Mouse (Mus musculus) heart, embryonic 15.5 days (tissue): ENCODE data around the gene Ppdpf. TPM values are rescaled to one million over a fixed set of nuclear protein-coding genes. Genes with fewer than 3 reads are reported as not detected.
A peak's percentile ranks its signal among the peaks of the same experiment; 100 is the strongest.

Experiments
- ATAC-seq: fragments of 200-750 bp; cut with Nextera tagmentation; replicated peaks from 2 replicates; pipeline ENCODE4 v1.8.0; 2017; ENCODE audit warnings: low read depth, moderate TSS enrichment; ENCODE audit not compliant: insufficient number of reproducible peaks, insufficient read depth, low FRiP score
- H3K27ac ChIP-seq: fragments of 300-500 bp; sonication (generic); 2 replicates; pipeline ENCODE4 v1.5.1; 2015; ENCODE audit warnings: mild to moderate bottlenecking, inconsistent platforms
- H3K27me3 ChIP-seq: fragments of 300-500 bp; sonication (generic); 2 replicates; pipeline ENCODE4 v1.6.1; 2015; ENCODE audit warnings: inconsistent platforms
- H3K36me3 ChIP-seq: fragments of 300-500 bp; sonication (generic); 2 replicates; pipeline ENCODE4 v1.6.1; 2015; ENCODE audit warnings: mild to moderate bottlenecking, inconsistent platforms
- H3K4me1 ChIP-seq: fragments of 300-500 bp; sonication (generic); replicated peaks from 2 replicates; pipeline ENCODE4 v1.6.1; 2015; ENCODE audit warnings: inconsistent platforms
- H3K4me2 ChIP-seq: fragments of 300-500 bp; sonication (generic); 2 replicates; pipeline ENCODE4 v1.6.1; 2015; ENCODE audit warnings: inconsistent platforms, mild to moderate bottlenecking, moderate library complexity
- H3K4me3 ChIP-seq: fragments of 300-500 bp; sonication (generic); 2 replicates; pipeline ENCODE4 v1.5.1; 2015; ENCODE audit warnings: mild to moderate bottlenecking, inconsistent platforms
- H3K9ac ChIP-seq: fragments of 300-500 bp; sonication (generic); 2 replicates; pipeline ENCODE4 v1.6.1; 2015; ENCODE audit warnings: mild to moderate bottlenecking, inconsistent platforms
- H3K9me3 ChIP-seq: fragments of 300-500 bp; sonication (generic); replicated peaks from 2 replicates; pipeline ENCODE4 v1.6.1; 2016; ENCODE audit warnings: inconsistent platforms
- WGBS: fragments of 180-500 bp; shearing (Covaris S2); methylation state at CpG from one replicate; pipeline ENCODE4 v1.1.7; 2015; ENCODE audit warnings: mixed read lengths; 5-methylcytosine and 5-hydroxymethylcytosine counted together
- polyA plus RNA-seq: library from polyadenylated mRNA; unstranded; fragments of >200 nt; fragmentation: Nextera tagmentation; extraction: Ambion mirVana; gene quantifications from 2 replicates; pipeline ENCODE4 v1.2.1, GENCODE M21; 2015

The Ppdpf gene
- polyA plus RNA-seq, result 146 and 165 TPM in 2 replicates

GRCm38 (mm10) chr2:181187121-181188000 is at the start of gene Ppdpf:
Gene Ppdpf (plus strand): TSS chr2:181187247.
- no peaks in the 10 kb centered on the region for H3K36me3 ChIP-seq
- H3K4me3 ChIP-seq, result peak within 1 kb of the TSS; percentile 75
- H3K9ac ChIP-seq, result peak within 1 kb of the TSS; percentile 75
- no peaks in the 10 kb centered on the region for H3K27me3 ChIP-seq
- H3K27ac ChIP-seq, result peak within 1 kb of the TSS; percentile 92
- ATAC-seq, result peak; percentile 95
- under 1% methylated on average over 64 of the region's 64 CpGs for WGBS
- H3K9me3 ChIP-seq, result no peaks in the 10 kb centered on the region
- H3K4me1 ChIP-seq, result peaks cover 8% of the 10 kb centered on the region
- peak within 1 kb of the TSS; percentile 95 for H3K4me2 ChIP-seq

- Histone ChIP-seq H3K9me3 (no peaks in the 10 kb centered on the region), H3K27me3 (peaks cover 78% of the 10 kb centered on the region)
- 73% methylated on average over 5 of the region's 5 CpGs for WGBS
Measured at GRCm38 (mm10) chr2:181139641-181140193, 47.3 kb upstream of the Ppdpf start.

DNA sequence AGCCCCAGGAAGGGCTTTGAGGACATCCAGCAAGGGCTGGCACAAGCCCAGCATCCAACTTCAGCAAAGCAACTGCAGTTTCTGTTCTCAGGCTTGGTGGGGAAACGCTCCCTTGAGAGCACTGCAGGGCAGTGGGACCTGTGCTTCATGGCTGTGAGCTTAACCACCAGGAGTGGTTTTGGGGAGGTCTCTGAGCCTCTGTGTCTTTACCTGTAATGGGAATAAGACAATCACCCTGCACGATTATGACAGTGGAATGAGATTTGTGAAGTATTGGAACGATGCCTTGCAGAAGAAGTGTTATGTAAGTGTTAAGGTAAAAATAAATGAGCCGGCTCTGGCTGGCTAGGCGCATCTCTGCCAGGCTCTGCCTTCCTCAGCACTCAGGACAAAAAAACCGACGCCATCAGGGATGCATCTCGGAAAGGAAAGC is 44.3 kb upstream of the Ppdpf start:
- H3K9ac ChIP-seq, result no peak overlapping the region
- no peaks in the 10 kb centered on the region for H3K36me3 ChIP-seq
- no peak overlapping the region for H3K4me2 ChIP-seq
- peaks cover 66% of the 10 kb centered on the region for H3K27me3 ChIP-seq
- ATAC-seq, result no peak
- no peaks in the 10 kb centered on the region for H3K9me3 ChIP-seq
- peaks cover 6% of the 10 kb centered on the region for H3K4me1 ChIP-seq
- H3K4me3 ChIP-seq, result no peak overlapping the region
- no peak overlapping the region for H3K27ac ChIP-seq
- WGBS, result 55% methylated on average over 8 of the region's 8 CpGs

More at GRCm38 (mm10) chr2:181139641-181140193, 47.3 kb upstream of the Ppdpf start:
- Histone ChIP-seq H3K27ac (no peak overlapping the region), H3K4me3 (no peak overlapping the region), H3K9ac (no peak overlapping the region), H3K36me3 (no peaks in the 10 kb centered on the region), H3K4me2 (no peak overlapping the region), H3K4me1 (peaks cover 5% of the 10 kb centered on the region)
- no peak for ATAC-seq

- Histone ChIP-seq H3K9ac (no peak overlapping the region), H3K27ac (no peak overlapping the region), H3K4me1 (peaks cover 15% of the 10 kb centered on the region), H3K4me2 (no peak overlapping the region), H3K4me3 (no peak overlapping the region), H3K27me3 (peaks cover 64% of the 10 kb centered on the region), H3K9me3 (no peaks in the 10 kb centered on the region), H3K36me3 (no peaks in the 10 kb centered on the region)
- WGBS, result 51% methylated on average over 2 of the region's 2 CpGs
- ATAC-seq, result no peak
Measured at GRCm38 (mm10) chr2:181143509-181144276, 43.4 kb upstream of the Ppdpf start.

DNA sequence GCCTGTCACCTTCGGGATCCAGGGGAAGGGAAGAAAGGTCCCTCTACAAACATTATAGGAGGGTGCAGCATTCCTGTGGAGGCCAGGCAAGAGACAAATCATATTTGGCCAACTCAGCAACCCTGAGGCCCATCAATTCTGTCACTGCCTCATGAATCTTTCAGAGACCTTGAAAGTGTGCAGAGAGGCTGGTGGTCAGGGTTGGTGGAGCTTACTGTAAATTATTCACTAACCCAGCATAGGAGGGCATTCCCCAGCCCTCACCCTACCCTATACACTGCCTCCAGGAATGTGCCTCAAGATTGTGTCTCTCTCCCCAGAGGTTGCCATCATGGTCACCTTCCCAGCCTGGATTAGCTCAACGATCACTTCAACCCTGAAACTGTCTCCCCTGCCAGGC is 42.4 kb upstream of the Ppdpf start:
- H3K4me3 ChIP-seq, result no peak overlapping the region
- no peak overlapping the region for H3K27ac ChIP-seq
- no peak for ATAC-seq
- peaks cover 66% of the 10 kb centered on the region for H3K27me3 ChIP-seq
- H3K9ac ChIP-seq, result no peak overlapping the region
- peaks cover 1% of the 10 kb centered on the region; the same call in 1 of the 2 replicates for H3K36me3 ChIP-seq
- H3K4me1 ChIP-seq, result peaks cover 17% of the 10 kb centered on the region
- WGBS, result 79% methylated on average over 2 of the region's 2 CpGs
- no peak overlapping the region for H3K4me2 ChIP-seq
- H3K9me3 ChIP-seq, result no peaks in the 10 kb centered on the region

DNA sequence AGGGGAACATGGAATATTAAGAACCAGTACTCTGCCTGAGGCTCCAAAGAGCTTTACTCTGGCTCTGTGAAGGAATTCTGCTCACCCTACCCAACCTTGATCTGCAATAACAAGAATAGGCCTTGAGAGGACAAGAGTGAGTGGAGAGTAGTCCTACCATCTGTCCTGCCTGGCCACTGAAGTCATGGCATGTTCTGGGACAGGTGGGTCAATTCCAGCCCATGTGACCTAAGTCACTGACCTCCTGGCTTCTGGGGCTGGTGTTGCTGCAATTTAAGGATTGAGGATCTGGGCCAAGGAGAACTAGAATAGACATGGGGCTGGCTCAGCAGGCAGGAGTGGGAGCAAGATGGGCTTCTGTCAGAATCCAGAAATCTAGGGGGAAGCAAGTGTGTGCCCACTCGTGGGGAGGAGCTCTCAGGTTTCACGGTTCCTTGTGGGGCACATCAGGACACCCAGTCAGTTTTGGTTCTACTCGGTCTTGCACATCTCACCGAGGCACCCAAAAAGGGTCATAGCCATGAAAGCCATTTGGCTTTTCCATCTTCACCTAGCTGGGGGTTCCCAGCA is 40.0 kb upstream of the Ppdpf start:
- no peak for ATAC-seq
- no peak overlapping the region for H3K9ac ChIP-seq
- H3K27me3 ChIP-seq, result peaks cover 51% of the 10 kb centered on the region
- peaks cover 16% of the 10 kb centered on the region; the same call in 1 of the 2 replicates for H3K36me3 ChIP-seq
- H3K9me3 ChIP-seq, result no peaks in the 10 kb centered on the region
- no peak overlapping the region for H3K27ac ChIP-seq
- H3K4me2 ChIP-seq, result peak overlapping the region; percentile 75
- WGBS, result 53% methylated on average over 4 of the region's 4 CpGs
- H3K4me3 ChIP-seq, result peak overlapping the region; percentile 46; the same call in 1 of the 2 replicates
- peaks cover 18% of the 10 kb centered on the region for H3K4me1 ChIP-seq

GRCm38 (mm10) chr2:181147546-181148317 is 39.3 kb upstream of the Ppdpf start:
- 7% methylated on average over 61 of the region's 61 CpGs for WGBS
- no peak overlapping the region for H3K9ac ChIP-seq

DNA sequence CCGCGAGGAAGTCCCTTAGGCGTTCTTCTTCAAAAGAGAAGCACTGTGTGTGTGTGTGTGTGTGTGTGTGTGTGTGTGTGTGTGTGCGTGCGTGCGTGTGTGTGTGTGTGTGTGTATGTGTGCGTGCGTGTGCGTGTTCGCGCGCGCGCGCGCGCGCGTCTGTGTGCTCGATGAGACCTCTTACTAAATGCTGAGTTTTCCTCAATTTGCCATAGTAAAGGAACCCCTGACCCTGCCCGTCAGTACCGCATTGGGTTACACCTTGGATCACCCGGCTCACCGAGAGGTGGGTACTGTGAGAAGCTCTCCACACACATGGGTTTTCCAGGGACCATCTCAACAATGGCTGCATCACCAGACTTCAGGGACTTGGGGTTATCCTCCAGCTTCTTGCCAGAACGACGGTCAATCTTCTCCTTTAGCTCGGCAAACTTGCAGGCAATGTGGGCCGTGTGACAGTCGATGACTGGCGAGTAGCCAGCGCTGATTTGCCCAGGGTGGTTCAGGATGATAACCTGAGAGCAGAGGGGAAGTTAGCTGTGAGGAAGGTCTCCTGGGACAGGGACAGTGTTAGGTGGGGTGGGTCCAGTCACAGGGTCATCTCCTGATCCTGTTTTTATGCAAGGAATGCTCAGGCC is 38.6 kb upstream of the Ppdpf start:
- 22% methylated on average over 31 of the region's 31 CpGs for WGBS
- H3K9me3 ChIP-seq, result no peaks in the 10 kb centered on the region
- peaks cover 23% of the 10 kb centered on the region for H3K4me1 ChIP-seq
- peaks cover 51% of the 10 kb centered on the region for H3K27me3 ChIP-seq
- H3K4me2 ChIP-seq, result peak overlapping the region; percentile 75
- no peak for ATAC-seq
- H3K9ac ChIP-seq, result no peak overlapping the region
- H3K36me3 ChIP-seq, result peaks cover 27% of the 10 kb centered on the region; the same call in 1 of the 2 replicates
- H3K4me3 ChIP-seq, result peak overlapping the region; percentile 46
- no peak overlapping the region for H3K27ac ChIP-seq

More at GRCm38 (mm10) chr2:181147546-181148317, 39.3 kb upstream of the Ppdpf start:
- no peak overlapping the region for H3K27ac ChIP-seq
- peaks cover 20% of the 10 kb centered on the region; the same call in 1 of the 2 replicates for H3K36me3 ChIP-seq
- H3K9me3 ChIP-seq, result no peaks in the 10 kb centered on the region
- H3K4me1 ChIP-seq, result peaks cover 18% of the 10 kb centered on the region
- ATAC-seq, result peak; percentile 50
- H3K27me3 ChIP-seq, result peaks cover 55% of the 10 kb centered on the region
- peak overlapping the region; percentile 46 for H3K4me3 ChIP-seq
- H3K4me2 ChIP-seq, result peak overlapping the region; percentile 75

- Histone ChIP-seq H3K4me3 (no peak overlapping the region), H3K4me1 (peaks cover 40% of the 10 kb centered on the region), H3K9me3 (no peaks in the 10 kb centered on the region), H3K9ac (no peak overlapping the region), H3K4me2 (no peak overlapping the region), H3K27ac (no peak overlapping the region), H3K36me3 (peaks cover 28% of the 10 kb centered on the region; the same call in 1 of the 2 replicates), H3K27me3 (peaks cover 46% of the 10 kb centered on the region)
- no peak for ATAC-seq
- WGBS, result 67% methylated on average over 6 of the region's 6 CpGs
Measured at GRCm38 (mm10) chr2:181150281-181150680, 36.8 kb upstream of the Ppdpf start.

DNA sequence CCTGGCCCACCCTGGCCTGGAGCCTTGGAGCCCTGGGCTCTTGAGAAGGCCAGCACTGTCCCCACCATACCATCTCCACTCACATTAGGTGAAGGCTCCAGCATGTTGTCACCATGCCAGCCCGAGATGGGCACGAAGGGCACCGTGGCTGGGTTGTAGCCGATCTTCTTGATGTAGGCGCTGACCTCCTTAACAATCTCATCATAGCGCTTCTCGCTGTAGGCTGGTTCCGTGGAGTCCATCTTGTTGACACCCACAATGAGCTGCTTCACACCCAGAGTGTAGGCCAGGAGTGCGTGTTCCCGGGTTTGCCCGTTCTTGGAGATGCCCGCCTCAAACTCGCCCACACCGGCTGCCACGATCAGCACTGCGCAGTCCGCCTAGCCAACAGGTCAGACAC is 34.3 kb upstream of the Ppdpf start:
- 91% methylated on average over 17 of the region's 17 CpGs for WGBS

More for the DNA sequence above, 34.3 kb upstream of the Ppdpf start:
- Histone ChIP-seq H3K4me2 (no peak overlapping the region), H3K36me3 (peaks cover 28% of the 10 kb centered on the region; the same call in 1 of the 2 replicates), H3K4me1 (peaks cover 48% of the 10 kb centered on the region), H3K9me3 (no peaks in the 10 kb centered on the region), H3K27me3 (peaks cover 52% of the 10 kb centered on the region), H3K27ac (no peak overlapping the region), H3K9ac (no peak overlapping the region), H3K4me3 (no peak overlapping the region)
- no peak for ATAC-seq
